Mouse (Mus musculus) adipocyte (in vitro differentiated cells): Measurements from ENCODE around the gene Nhsl2.
"Not testable (repeated sequence)": the region's sequence is repeated elsewhere in the genome, so short reads cannot be mapped to it uniquely, and the experiment has no call there.

Source experiments
- DNase-seq: peaks from one replicate; pipeline ENCODE4 v3.0.0-alpha.2; 2016; ENCODE audit warnings: low spot score

Gene Nhsl2

DNA sequence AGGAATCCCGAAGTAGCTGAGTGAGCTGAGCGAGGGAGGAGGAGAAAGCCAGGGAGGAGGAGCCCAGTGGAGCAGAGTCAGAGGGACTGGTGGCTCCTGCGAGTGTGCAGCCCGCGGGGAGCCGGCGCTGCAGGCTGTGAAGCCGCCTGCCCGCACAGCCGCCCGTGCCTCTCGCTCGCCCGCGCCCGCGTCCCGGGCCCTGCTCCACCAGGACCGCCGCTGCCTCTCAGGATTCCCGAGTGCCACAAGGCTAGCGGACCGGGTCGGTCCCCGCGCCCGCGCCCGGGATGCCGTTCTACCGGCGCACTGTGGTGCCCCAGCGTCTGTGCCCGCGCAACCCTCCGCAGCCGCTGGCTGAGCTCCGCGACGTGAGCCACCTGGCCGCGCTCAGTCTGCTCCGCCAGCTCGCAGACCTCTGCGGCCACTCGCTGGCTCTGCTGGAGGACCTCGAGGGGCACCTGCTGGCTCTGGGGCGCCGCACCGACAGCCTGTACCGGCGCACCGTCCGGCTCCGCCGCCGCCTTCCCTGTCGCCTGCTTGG is at the start of gene Nhsl2:
Nhsl2 (plus strand) TSS at position 105 of the 541 bp plus-strand sequence.
- no peak for DNase-seq

DNA sequence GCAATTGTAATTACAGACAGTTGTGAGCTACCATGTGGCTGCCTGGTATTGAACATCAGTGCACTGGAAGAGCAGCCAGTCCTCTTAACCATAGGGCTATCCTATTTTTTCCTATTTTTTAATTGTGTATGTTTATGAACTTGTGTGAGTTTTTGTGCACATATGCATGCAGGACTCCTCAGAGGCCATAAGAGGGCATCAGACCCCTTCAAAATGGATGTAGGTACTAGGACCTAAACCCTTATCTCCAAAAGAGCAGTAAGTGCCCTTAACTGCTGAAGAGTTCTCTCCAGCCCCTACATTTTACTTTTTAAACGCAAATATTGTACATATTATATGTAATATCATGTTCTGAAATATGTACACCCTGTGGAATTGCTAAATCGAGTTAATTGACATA is 43.7 kb upstream of the Nhsl2 start:
- peak; percentile 60 for DNase-seq

DNA sequence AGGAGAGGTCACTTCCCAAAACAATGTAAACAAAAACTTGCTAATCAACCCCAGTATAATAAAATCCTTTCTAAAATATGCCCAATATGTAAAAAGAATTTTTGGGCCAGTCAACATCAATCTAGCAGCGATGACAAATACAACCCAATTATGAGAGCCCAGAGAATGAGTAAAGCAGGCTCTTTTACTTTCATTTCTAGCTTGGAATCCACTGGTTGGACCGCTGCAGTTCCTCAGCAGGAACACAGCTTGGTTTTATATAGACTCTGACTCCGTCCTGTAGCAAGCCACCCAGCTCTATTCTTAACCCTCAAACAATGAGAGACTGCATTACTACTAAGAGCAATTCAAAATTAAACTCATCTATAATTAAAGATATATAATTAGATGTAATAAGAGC is 37.4 kb upstream of the Nhsl2 start:
- DNase-seq = no peak

DNA sequence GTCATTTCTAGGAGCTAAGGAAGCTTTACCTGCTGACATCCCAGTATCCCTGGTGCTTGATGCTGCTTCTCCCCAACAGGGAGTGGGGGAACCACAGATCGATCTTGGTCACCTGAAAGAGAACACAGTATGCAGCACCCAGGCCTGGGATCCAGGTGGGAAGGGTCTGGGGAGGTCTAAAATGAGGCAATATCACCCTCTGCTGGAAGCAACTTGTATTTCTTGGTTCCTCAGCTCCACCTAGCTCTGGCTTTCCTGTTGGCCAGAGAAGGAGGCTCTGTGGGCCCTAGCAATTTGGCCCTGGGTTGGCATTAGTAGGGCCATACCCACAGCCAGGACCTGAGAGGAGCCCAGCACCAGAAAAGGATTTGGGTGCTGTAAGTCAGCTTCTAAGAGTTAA is 30.0 kb upstream of the Nhsl2 start:
- peak; percentile 16 for DNase-seq

DNA sequence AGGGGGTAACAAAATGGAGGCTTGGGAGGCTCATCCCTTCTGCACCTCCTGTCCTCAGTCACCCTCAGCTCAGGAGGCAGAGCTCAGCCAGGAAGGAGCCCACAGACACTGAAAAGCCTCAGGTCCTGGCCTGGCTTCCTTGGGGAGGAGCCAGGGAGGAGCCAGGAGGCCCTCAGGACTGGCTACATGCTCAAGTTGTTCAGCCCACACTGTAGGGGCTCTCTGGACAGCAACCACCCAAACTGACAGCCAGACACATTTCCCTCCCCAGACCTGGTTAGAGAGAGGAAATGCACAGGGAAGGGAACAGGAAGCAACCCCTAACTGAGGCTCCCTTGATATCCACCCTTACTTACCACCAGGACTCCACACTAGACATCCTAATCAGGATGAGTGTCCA is 29.2 kb upstream of the Nhsl2 start:
- DNase-seq = not testable (repeated sequence)

DNA sequence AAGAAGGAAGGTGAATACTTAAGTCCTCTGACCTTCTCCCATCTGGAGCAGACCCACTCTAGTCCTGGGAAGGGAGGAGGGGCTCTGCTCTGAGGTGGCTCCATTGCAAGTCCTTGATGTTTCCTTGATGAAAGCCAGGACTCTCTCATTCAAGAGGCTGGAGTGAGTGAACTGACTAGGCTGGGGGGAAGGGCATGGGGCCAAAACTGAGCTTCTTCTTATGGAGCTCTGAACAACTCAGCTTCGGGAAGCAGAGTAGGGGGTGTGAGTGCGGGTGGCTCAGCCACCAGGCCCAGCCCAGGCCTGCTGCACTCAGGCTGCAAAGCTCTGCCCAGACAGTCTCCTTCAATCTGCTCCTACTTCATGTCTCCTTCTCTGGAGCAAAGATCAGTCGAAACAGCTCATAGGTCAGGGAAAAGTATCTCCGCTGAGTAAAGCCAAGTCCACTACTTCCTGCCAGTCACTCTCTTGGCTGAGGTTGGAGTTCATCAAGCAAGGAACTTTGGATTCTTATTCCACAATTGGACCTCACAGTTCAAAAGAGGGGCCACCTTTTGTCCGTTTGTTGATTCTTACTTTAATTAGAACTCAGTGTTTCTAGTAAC is 1.9 kb upstream of the Nhsl2 start:
- DNase-seq = peak; percentile 57

DNA sequence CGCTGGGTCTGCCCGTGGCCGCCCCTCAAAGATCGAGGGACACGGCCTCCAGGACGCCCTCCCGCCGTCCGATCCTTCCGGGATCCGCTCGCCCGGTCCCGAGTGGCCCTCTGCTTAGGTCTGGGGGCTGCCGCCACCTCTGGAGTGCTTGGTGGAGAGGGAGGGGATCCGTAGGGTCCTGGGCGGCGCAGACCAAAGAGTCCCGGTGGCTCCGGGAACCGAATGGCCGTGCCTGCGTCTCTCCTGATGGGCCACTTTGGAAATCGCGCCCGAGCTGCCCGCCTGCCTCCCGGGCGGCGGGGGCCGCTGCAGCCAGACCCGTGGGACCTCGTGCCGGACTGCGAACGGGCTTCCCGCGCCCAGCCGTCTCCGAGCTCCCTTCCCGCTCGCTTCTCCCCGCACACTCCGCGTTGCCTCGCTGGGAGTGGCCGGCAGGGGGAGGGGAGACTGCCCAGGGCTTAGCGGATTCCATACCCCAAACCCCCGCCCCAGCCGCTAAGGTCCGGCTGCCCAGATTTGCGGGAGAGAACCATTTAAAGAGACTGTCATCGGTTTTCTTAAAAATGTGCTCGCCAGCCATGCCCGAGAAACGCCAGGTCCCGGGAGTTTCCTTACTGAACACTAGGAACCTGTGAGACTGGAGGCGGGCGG is 841 bp downstream of the Nhsl2 start:
- no peak for DNase-seq

DNA sequence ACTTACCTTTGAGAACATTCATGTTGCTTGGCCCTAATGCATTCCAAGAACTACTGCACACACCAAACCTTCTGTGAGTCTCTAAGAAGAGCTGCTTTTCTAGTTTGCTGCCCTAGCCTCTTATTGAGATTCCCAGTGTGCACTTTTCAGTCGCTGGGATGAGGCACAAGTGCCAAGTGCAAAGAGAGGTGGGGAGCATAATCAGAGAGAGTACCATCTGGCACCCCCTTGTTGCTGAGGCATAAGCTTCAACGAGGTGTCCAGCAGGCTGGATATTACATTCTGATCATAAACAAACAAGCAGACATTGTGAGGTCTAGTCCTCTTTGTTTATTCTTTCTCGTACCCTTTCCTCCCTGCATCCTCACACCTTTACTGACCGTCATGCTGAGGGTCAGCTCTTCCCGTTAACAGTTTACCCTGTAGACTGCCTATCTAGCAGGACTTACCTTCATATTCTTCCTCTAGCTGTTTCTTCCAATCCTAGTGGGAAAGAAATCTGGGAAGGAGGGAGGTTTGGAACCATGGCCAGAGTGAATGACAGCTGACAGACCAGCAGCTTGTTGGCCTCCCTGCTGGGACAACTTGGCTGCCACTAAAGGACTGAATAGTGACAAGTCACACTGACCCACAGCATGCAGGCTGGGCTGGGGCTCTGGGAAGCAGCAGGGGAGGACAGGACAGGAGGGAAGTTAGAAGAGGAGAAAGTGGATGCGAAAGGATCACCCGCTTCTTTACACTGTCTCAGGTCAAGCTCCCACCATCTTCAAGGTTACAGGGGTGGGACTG is 2.6 kb downstream of the Nhsl2 start:
- DNase-seq = no peak

DNA sequence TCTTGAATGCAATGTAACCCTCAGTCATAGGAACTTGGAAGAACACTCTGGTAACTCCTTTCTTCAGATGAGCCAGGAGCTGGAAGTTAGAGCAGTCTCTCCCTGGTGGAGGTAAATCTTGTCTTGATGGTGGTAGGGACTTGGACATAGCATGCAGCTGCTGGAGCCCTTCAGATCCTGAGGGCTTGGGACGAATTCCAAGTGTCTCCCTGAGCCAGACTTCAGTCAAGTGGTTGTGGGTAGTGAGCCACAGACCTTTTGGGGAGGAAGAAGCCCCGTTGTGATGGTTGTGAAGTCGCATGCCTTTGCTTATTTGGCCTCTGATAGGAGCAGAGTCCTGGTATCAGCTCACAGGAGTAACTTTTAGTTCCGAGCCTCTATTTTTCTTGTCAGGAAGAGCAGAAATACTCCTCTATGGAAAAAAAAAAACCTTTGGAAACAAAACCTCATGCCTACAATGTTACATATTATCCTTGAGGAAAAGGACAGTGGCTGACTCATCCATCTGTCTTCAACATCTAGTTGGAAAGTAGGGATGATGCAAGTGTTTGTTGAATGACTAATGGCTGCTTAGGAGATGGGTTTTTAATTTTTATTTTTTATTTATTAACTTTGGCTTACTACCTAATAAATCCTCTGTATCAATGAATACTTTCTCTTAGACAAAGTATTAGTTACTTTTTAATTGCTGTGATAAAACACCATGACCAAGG is 14.6 kb downstream of the Nhsl2 start:
- no peak for DNase-seq

DNA sequence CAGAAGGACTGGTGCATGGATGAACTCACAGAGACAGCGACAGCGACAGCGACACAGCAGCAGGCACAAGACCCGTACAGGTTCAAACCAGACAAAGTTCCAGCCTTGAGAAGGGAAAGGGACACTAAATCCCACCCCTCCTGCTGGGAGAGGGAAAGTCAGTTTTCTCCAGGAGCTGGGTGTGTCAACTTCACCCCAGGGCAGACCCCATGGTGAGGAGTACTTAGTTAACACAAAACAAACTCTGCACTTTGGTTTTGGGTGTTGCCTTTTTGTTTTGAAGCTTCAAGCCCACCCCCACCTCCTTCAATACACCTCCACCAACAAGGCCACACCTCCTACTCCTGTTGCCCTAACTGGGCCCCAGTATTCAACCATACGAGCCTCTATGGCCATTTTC is 15.6 kb downstream of the Nhsl2 start:
- no peak for DNase-seq

DNA sequence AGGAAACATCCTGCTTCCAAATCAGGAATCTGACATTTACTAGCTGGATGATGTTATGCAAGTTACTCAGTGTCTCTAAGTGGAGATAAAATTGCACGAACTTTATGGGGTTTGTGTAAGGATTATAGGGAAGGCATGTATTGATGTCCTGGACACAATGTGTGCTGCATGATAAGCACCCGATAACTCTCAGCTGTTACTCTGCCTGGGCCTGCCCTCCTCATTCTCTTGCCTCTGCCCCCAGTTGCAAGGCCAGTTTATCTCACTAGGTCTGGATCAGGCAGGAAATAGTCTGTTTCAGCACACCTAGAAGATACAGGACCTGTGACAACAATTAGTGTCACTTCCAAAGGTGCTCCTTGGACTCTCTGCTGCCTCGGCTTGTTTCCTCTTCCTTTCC is 25.0 kb downstream of the Nhsl2 start:
- no peak for DNase-seq

DNA sequence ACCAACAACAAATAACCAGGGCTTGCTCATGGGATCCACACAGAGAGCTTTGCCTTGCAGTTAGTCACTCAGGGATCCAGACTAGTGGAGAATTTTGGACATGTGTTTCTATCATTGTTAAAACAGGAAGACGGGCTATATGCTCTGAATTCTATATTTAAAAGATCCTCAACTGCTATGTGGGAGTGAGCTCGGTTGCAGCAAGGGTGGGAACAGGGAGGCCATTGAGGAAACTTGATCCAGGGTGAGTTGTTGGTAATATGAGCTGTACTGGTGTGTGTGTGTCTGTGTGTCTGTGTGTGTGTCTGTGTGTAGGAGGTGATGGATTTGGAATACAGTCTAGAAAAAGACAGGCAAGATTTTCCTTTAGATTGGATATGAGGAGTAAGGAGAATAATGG is 25.7 kb downstream of the Nhsl2 start:
- no peak for DNase-seq

DNA sequence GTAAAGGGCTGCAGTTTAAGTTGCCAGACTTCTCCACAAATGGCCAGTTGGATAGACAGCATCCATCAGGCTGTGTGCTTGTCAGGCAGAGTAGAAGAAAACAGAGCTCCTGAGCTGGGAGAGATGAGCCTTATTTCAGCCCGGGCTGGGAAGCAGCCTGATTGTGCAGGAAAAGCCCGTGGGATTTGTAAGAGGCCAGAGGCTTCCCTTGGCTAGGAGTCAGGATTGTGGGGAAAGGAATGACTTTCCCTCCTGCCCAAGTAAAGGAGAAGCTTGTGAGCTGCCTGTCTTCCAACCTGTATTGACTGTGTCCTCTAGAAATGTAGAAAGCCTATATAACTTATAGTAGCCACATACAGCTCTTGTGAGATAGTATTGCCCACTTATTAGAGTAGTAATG is 27.0 kb downstream of the Nhsl2 start:
- DNase-seq = peak; percentile 76

DNA sequence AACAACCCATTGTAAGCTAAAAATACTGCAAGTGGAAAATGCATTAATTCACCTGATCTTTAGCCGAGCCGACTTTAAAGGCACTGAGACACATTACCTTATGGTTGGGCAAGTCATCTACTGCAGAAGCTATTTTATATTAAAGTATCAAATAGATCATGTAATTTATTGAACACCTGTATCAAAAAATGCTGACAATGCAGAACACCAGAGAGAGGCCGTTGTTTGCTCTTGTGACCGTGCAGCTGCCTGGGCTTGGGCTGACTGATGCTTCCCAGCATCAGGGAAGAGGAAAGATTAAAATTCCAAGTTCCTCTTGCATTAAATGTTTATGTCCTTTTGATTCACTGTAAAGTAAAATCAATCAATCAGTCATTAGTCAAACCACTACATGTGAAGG is 28.7 kb downstream of the Nhsl2 start:
- no peak for DNase-seq

DNA sequence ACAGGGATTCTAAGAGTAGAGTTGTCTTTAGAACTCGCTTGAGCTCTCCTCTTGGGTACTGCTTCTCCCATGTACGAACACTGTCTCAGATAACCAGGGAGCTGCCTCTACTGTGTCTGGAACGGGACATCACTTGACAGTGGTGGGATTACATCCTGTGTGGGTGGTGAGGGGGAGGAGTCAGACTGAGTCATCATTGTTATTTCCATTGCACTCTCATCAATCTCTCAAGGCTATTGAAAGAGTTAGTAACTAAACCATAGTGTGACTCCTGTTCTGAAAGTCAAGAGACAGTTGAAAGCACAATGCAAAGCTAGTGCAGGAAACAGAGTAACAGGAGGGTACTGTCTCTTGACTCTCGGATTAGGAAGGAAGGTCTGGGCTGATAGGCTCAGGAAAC is 29.4 kb downstream of the Nhsl2 start:
- no peak for DNase-seq

DNA sequence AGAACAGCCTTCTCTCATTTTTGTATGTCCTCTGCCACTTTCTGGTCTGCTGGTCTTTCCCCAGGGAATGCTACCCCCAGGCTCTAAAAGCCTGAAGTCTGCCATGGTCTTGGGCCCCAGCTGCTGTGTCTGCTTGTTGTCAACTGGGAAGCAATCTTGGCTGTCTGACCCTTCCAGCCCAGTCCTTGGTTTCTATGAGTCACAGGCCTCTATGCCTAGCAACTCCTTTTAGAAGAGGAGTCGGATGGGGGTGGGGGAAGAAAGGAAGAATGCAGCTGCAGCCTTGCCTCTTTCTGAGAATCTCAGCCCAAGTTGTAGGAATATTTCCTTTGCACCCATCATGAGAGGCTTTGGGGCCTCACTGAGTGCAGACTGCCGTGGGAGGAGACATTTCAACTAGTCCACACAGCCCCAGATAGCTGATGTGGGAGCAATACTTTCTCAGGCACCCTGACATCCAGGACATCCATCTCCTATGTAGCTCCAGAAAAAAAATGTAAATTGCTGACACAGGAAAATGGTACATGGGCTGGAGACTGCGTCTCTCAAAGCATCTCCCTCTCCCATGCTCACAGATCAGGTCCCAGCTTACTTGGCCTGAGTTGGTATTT is 33.1 kb downstream of the Nhsl2 start:
- DNase-seq = peak; percentile 53

DNA sequence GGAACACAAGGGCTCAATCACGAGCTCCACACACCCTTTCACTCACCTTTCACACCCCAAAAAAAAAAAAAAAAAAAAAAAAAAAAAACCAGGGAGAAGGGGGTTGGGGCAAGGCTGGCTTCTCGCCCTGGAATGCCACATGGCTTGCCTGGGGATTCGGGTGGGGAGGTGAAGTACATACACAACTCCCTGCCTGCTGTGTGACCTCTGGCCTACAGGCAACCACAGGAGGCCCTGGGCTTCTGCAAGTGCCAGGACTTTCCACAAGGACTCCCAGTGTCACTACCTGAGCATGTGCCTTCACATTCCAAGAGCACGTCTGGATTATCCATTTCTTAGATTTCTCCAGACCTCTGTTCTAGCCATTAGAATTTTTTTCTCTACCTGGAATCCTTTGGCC is 40.2 kb downstream of the Nhsl2 start:
- peak; percentile 71 for DNase-seq

DNA sequence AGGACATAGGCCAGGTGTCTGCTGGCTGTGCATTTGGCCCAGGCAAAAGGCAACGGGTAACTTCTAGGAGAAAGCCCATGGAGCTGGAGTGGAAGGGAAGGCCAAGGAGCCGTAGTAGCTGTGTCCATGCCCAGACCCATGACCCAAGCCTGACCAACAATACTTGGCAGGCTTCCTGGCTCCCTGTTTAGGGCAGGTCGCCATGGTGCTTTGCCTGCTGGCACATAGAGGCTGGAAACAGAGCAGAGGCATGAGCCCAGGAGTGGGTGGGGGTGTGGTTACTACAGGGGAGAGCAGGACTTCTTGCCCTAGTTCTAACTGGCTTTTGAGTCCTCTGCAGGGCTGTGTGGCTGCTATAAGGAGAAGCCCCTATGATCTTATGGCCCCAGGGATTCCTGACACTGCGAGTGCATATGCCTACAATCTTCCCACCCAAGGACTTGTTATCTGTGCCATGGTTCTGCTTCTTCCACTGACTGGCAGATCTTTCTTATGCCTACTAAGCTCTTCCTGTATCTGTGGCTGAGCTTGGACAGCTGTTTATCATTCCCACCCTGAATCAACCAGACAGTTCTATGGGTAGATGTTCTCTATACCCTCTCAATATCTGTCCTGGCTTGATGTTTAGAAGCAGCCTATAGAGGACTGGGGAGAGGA is 40.8 kb downstream of the Nhsl2 start:
- peak; percentile 94 for DNase-seq

DNA sequence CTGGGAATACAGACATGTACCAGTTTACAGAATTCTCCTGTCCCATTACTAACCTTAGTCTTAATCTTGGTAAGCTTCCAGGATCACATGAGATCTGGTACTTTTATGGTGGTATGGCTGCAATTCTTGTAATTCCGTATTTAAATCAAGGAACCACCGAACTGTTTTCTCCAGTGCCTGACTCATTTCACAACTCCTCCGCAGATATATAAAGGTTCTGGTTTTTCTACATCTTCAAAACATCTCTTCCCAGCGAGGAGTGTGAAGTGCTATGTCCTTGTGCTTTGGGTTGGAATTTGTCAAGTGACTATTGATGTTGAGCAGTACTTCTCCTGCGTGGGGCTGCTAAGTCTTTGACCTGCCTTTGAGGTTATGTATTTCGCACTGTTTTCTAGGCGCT is 44.6 kb downstream of the Nhsl2 start:
- no peak for DNase-seq

DNA sequence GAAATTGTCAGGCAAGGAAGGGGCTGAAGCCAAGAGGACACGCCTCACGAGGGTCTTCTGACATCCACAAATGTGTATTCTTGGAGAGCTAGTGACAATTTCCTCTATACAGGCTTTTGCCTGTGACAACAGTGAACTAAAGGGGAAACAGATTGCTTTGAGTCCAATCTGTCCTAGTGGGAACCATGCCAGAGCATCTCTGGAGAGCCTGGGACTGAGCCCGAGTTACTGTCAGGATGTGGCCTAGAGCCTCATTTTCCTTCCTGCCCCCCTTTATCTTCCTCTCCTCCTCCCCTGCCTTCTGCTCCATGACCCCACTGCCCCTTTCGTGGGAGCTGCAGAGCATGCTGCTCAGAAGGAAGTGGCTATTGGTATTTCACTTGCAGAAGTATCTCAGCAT is 49.2 kb downstream of the Nhsl2 start:
- DNase-seq = peak; percentile 36

DNA sequence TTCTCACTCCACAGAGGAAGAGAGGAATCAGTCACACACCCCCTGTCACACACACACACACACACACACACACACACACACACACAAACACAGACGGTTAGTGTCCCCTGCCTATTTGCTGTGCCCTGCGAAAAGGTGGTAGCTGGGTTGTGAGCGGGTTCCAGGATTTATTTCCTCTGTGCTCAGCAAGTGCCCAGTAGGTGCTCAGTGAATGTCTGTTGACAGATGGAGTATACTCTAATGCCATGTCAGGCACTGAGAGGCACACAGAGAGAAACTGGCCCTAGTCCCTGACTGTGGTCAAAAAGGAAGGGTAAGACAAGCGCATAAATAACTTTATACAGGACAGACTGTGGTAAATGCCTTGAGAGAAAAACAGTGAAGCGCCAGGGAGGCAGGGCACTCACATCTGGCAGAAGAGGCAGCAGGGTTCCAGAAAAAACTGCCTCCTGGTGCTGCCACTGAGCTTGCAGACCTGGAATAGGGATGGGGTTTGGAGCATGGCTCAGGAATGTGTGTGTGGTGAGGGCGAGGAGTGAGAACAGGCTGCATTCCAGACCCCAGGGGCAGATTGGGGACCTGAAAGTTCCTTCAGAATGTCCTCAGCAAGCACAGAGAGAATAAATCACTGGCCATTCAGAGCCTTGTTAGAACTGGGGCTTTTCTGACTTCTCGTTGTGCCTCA is 52.8 kb downstream of the Nhsl2 start:
- DNase-seq = no peak
